Mouse (Mus musculus) intestine, embryonic 16.5 days (tissue): ENCODE measurements around the gene Sema4b. TPM values are rescaled to one million over a fixed set of nuclear protein-coding genes. Genes with fewer than 3 reads are reported as not detected.

Source experiments
- ATAC-seq: fragments of 200-750 bp; cut with Nextera tagmentation; 2 replicates; pipeline ENCODE4 v1.8.0; 2017; ENCODE audit warnings: moderate TSS enrichment, moderate library complexity
- H3K27ac ChIP-seq: fragments of 300-500 bp; sonication (generic); 2 replicates; pipeline ENCODE4 v1.5.1; 2014; ENCODE audit warnings: mild to moderate bottlenecking, low read length
- H3K27me3 ChIP-seq: fragments of 300-500 bp; sonication (generic); replicated peaks from 2 replicates; pipeline ENCODE4 v1.6.1; 2014; ENCODE audit warnings: low read length, control low read depth, mixed read lengths; ENCODE audit not compliant: control insufficient read depth, insufficient read depth
- H3K36me3 ChIP-seq: fragments of 300-500 bp; sonication (generic); 2 replicates; pipeline ENCODE4 v1.6.1; 2014; ENCODE audit warnings: low read length, control low read depth; ENCODE audit not compliant: control insufficient read depth, insufficient read depth
- H3K4me1 ChIP-seq: fragments of 300-500 bp; sonication (generic); 2 replicates; pipeline ENCODE4 v1.6.1; 2014; ENCODE audit warnings: low read length, control low read depth, mixed read lengths; ENCODE audit not compliant: control insufficient read depth, insufficient read depth
- H3K4me2 ChIP-seq: fragments of 300-500 bp; sonication (generic); 2 replicates; pipeline ENCODE4 v1.6.1; 2014; ENCODE audit warnings: low read depth, low read length, control low read depth
- H3K4me3 ChIP-seq: fragments of 300-500 bp; sonication (generic); 2 replicates; pipeline ENCODE4 v1.5.1; 2014; ENCODE audit warnings: mild to moderate bottlenecking, low read length
- H3K9ac ChIP-seq: fragments of 300-500 bp; sonication (generic); 2 replicates; pipeline ENCODE4 v1.6.1; 2014; ENCODE audit warnings: low read depth, low read length
- H3K9me3 ChIP-seq: fragments of 300-500 bp; sonication (generic); 2 replicates; pipeline ENCODE4 v1.6.1; 2016; ENCODE audit warnings: low read length, control low read depth; ENCODE audit not compliant: control insufficient read depth
- WGBS: fragments of 180-500 bp; shearing (Covaris S2); extraction: QIAGEN DNeasy Blood & Tissue Kit; methylation state at CpG from one replicate; pipeline ENCODE4 v1.1.7; 2014; 5-methylcytosine and 5-hydroxymethylcytosine counted together
- polyA plus RNA-seq: library from polyadenylated mRNA; unstranded; fragments of >200 nt; fragmentation: Nextera tagmentation; extraction: Ambion mirVana; gene quantifications from 2 replicates; pipeline ENCODE4 v1.2.1, GENCODE M21; 2015

The Sema4b gene
- polyA plus RNA-seq, 1 experiment from 2014 or later, result 14.9 TPM

- peak overlapping the region; percentile 83 for H3K4me3 ChIP-seq
- peaks cover 9% of the 10 kb centered on the region for H3K4me1 ChIP-seq
- H3K36me3 ChIP-seq, result peaks cover 7% of the 10 kb centered on the region
- peak overlapping the region; percentile 87 for H3K4me2 ChIP-seq
- peak; percentile 75 for ATAC-seq
- no peaks in the 10 kb centered on the region for H3K9me3 ChIP-seq
- H3K27me3 ChIP-seq, result no peaks in the 10 kb centered on the region
- peak overlapping the region; percentile 88 for H3K9ac ChIP-seq
- peak overlapping the region; percentile 80 for H3K27ac ChIP-seq
- WGBS, result under 1% methylated on average over 31 of the region's 32 CpGs
Measured at GRCm38 (mm10) chr7:80261372-80261990, 74.8 kb downstream of the Sema4b start.

DNA sequence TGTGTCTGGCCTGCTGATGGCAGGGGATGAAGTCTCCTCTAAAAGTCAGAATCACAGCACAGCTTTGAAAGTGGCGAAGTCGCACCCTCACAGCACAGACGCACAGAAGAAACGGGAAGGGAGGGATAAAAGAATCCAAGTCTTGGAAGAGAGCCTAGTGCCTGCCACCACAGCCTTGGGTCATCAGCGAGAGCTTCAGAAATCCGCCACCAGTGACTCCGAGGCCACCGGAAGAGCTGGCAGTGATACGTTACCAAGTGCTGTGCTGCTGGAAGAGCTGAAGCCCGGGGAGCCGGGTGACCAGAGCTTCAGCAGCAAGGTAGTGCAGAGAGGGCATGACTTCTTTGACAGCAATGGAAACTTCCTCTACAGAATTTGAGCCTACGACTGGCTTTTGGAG is 78.0 kb downstream of the Sema4b start:
- peaks cover 11% of the 10 kb centered on the region for H3K36me3 ChIP-seq
- no peaks in the 10 kb centered on the region for H3K27me3 ChIP-seq
- no peak overlapping the region for H3K9ac ChIP-seq
- H3K27ac ChIP-seq, result no peak overlapping the region
- no peak overlapping the region for H3K4me2 ChIP-seq
- H3K9me3 ChIP-seq, result no peaks in the 10 kb centered on the region
- no peak overlapping the region for H3K4me3 ChIP-seq
- WGBS, result 94% methylated on average over 12 of the region's 12 CpGs
- peaks cover 16% of the 10 kb centered on the region for H3K4me1 ChIP-seq
- no peak for ATAC-seq

DNA sequence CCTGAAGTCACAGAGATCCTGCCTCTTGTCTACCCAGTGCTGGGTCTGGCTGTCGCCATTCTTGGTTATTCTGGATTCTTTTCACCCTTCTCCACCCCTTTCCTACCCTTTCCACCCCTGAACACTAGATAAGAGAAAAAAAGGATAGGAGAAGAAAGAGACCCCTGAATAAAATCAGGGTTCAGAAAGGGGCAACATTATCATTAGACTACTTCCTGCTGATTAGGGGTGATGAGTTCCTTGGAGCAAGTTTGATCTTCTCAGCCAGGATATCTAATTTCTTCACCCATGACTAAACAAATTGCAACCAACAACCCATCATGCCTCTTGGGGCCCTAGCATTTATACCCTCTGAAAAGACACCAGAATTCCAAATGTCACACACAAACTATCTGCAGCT is 81.1 kb downstream of the Sema4b start:
- 70% methylated on average over 1 of the region's 1 CpGs for WGBS

GRCm38 (mm10) chr7:80268897-80269750 is 82.5 kb downstream of the Sema4b start, which contains the start of gene Vps33b:
Gene Vps33b, plus strand, starts transcription at chr7:80269649.
- Histone ChIP-seq H3K4me2 (peak within 1 kb of the TSS; percentile 84), H3K27ac (peak within 1 kb of the TSS; percentile 65), H3K4me3 (peak within 1 kb of the TSS; percentile 79), H3K4me1 (peaks cover 12% of the 10 kb centered on the region), H3K27me3 (no peaks in the 10 kb centered on the region), H3K9me3 (no peaks in the 10 kb centered on the region), H3K9ac (peak within 1 kb of the TSS; percentile 86), H3K36me3 (peaks cover 12% of the 10 kb centered on the region)
- ATAC-seq, result peak; percentile 96
- 4% methylated on average over 21 of the region's 21 CpGs for WGBS

More for the DNA sequence above, 81.1 kb downstream of the Sema4b start:
- H3K9ac ChIP-seq, result no peak overlapping the region
- H3K27me3 ChIP-seq, result no peaks in the 10 kb centered on the region
- peaks cover 12% of the 10 kb centered on the region for H3K4me1 ChIP-seq
- H3K4me3 ChIP-seq, result no peak overlapping the region
- H3K36me3 ChIP-seq, result peaks cover 11% of the 10 kb centered on the region
- no peaks in the 10 kb centered on the region for H3K9me3 ChIP-seq
- H3K4me2 ChIP-seq, result no peak overlapping the region
- H3K27ac ChIP-seq, result no peak overlapping the region
- ATAC-seq, result no peak

DNA sequence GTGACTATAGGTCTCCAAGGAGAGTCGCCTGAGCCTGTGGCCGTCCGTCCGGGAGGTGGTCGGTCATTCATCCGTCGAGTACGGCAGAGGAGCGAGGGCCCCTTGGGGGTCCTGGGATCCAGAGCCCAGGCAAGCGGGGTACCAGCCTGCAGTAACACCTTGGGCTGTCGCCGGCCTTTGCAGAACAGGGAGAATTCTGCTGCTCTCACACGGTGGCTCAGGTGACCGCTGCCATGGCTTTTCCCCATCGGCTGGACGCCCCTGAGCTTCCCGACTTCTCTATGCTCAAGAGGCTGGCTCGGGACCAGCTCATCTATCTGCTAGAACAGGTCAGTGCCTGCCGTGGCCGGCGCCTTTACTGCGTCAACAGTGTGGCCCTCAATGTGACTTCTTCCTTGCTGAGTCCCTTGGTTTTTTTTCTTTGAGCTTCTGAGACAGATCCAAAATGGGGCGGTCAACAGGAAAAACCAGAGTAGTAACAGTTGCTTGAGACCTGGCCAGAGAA is 83.2 kb downstream of the Sema4b start:
- H3K9ac ChIP-seq, result peak overlapping the region; percentile 86
- H3K4me1 ChIP-seq, result peaks cover 12% of the 10 kb centered on the region
- H3K27ac ChIP-seq, result peak overlapping the region; percentile 65
- peak; percentile 74 for ATAC-seq
- H3K36me3 ChIP-seq, result peaks cover 14% of the 10 kb centered on the region
- H3K4me2 ChIP-seq, result peak overlapping the region; percentile 84
- H3K9me3 ChIP-seq, result no peaks in the 10 kb centered on the region
- H3K27me3 ChIP-seq, result no peaks in the 10 kb centered on the region
- WGBS, result under 1% methylated on average over 23 of the region's 23 CpGs
- peak overlapping the region; percentile 79 for H3K4me3 ChIP-seq

- Histone ChIP-seq H3K27ac (no peak overlapping the region), H3K4me3 (no peak overlapping the region), H3K4me2 (no peak overlapping the region), H3K9me3 (no peaks in the 10 kb centered on the region), H3K4me1 (peaks cover 11% of the 10 kb centered on the region), H3K27me3 (no peaks in the 10 kb centered on the region), H3K36me3 (peaks cover 23% of the 10 kb centered on the region), H3K9ac (no peak overlapping the region)
- ATAC-seq, result no peak
- WGBS, result 92% methylated on average over 2 of the region's 2 CpGs
Measured at GRCm38 (mm10) chr7:80273456-80273855, 86.8 kb downstream of the Sema4b start.

Other genes with a start within 250 kb of the Sema4b start
- 12.2 and 12.4 TPM in 2 replicates for gene Zfp710, start 162.0 kb upstream of the Sema4b start, polyA plus RNA-seq
- 540 and 585 TPM in 2 replicates for gene Idh2, start 71.4 kb upstream of the Sema4b start, polyA plus RNA-seq
- 285 and 306 TPM in 2 replicates for gene Cib1, start 46.0 kb downstream of the Sema4b start, polyA plus RNA-seq
- 7.6 and 8.1 TPM in 2 replicates for gene Gdpgp1, start 46.0 kb downstream of the Sema4b start, polyA plus RNA-seq
- 0.56 and 0.69 TPM in 2 replicates for gene Ttll13, start 59.5 kb downstream of the Sema4b start, polyA plus RNA-seq
- 52.0 and 57.8 TPM in 2 replicates for gene Ngrn, start 74.4 kb downstream of the Sema4b start, polyA plus RNA-seq
- gene Vps33b, start 82.8 kb downstream of the Sema4b start, polyA plus RNA-seq, result 15.9 and 16.1 TPM in 2 replicates
- 101 and 102 TPM in 2 replicates for gene Prc1, start 107.6 kb downstream of the Sema4b start, polyA plus RNA-seq
- 7.9 and 8.3 TPM in 2 replicates for gene Rccd1, start 137.6 kb downstream of the Sema4b start, polyA plus RNA-seq
- gene Unc45a, start 154.2 kb downstream of the Sema4b start, polyA plus RNA-seq, result 35.0 and 38.5 TPM in 2 replicates
- gene Hddc3, start 156.3 kb downstream of the Sema4b start, polyA plus RNA-seq, result 15.1 and 18.7 TPM in 2 replicates
- 8.0 and 10.0 TPM in 2 replicates for gene Man2a2, start 184.5 kb downstream of the Sema4b start, polyA plus RNA-seq
- gene Fes, start 201.1 kb downstream of the Sema4b start, polyA plus RNA-seq, result 10.9 and 11.6 TPM in 2 replicates
- 7.8 and 9.7 TPM in 2 replicates for gene Furin, start 218.6 kb downstream of the Sema4b start, polyA plus RNA-seq